Mouse (Mus musculus): Measurements from ENCODE around the gene Cmtm2a. TPM values are rescaled to one million over a fixed set of nuclear protein-coding genes. Genes with fewer than 3 reads are reported as not detected.

The Cmtm2a gene
- polyA plus RNA-seq, 1 experiment from 2014 or later: not detected

Other genes starting within 250 kb of the Cmtm2a start
- gene Cdh5, start 191.6 kb downstream of the Cmtm2a start, polyA plus RNA-seq (2018): 0.34 to 2.9 TPM (median 1.6 TPM) in 3 replicates
- gene Bean1, start 122.7 kb downstream of the Cmtm2a start, polyA plus RNA-seq (2018): not detected in 3 replicates
- 50.8 to 58.2 TPM (median 53.7 TPM) in 3 replicates for gene Tk2, start 44.6 kb downstream of the Cmtm2a start, polyA plus RNA-seq (2018)
- 22.6 to 77.8 TPM (median 52.8 TPM) in 3 replicates for gene Cklf, start 42.3 kb downstream of the Cmtm2a start, polyA plus RNA-seq (2018)
- not detected in 3 replicates for gene Gm45711, start 16.9 kb upstream of the Cmtm2a start, polyA plus RNA-seq (2018)
- gene Cmtm1, start 17.0 kb upstream of the Cmtm2a start, polyA plus RNA-seq (2018): not detected in 3 replicates
- gene Gm11020, start 28.4 kb upstream of the Cmtm2a start, polyA plus RNA-seq (2018): not detected in 3 replicates
- gene Cmtm2b, start 29.0 kb upstream of the Cmtm2a start, polyA plus RNA-seq (2018): not detected in 3 replicates
- gene Cmtm3, start 46.2 kb upstream of the Cmtm2a start, polyA plus RNA-seq (2018): 170 to 223 TPM (median 206 TPM) in 3 replicates
- 7.3 to 11.9 TPM (median 9.5 TPM) in 3 replicates for gene Cmtm4, start 102.6 kb upstream of the Cmtm2a start, polyA plus RNA-seq (2018)
- gene Dync1li2, start 149.9 kb upstream of the Cmtm2a start, polyA plus RNA-seq (2018): 33.1 to 37.5 TPM (median 36.4 TPM) in 3 replicates
- not detected in 3 replicates for gene Terb1, start 216.7 kb upstream of the Cmtm2a start, polyA plus RNA-seq (2018)
- gene Nae1, start 241.5 kb upstream of the Cmtm2a start, polyA plus RNA-seq (2018): 28.5 to 70.6 TPM (median 35.2 TPM) in 3 replicates
- 0.32 to 0.81 TPM (median 0.33 TPM) in 3 replicates for gene Car7, start 241.5 kb upstream of the Cmtm2a start, polyA plus RNA-seq (2018)

Data from macrophage (primary cell).